Mouse (Mus musculus) heart, adult 2 months (tissue): Measurements from ENCODE around the gene Xpo5.

Source experiments
- EP300 ChIP-seq: fragments of 200-500 bp; IDR thresholded peaks from 2 replicates; pipeline ENCODE4 v1.6.1; 2011; ENCODE audit warnings: low read depth, low read length, control low read depth; ENCODE audit not compliant: insufficient read depth
- POLR2A ChIP-seq: fragments of 200-500 bp; IDR thresholded peaks from 2 replicates; pipeline ENCODE4 v1.6.1; 2011; ENCODE audit warnings: mild to moderate bottlenecking, low read depth, low read length, control low read depth; ENCODE audit not compliant: insufficient read depth

GRCm38 (mm10) chr17:46253452-46254084 is 51.0 kb downstream of the Xpo5 start, which contains the start of gene Lrrc73:
- TF ChIP-seq POLR2A, result no peak
- TF ChIP-seq EP300, result no peak
